Mouse (Mus musculus): ENCODE measurements around the gene Ccdc30. TPM values are rescaled to one million over a fixed set of nuclear protein-coding genes. Genes with fewer than 3 reads are reported as not detected.
"Not testable (repeated sequence)": the region's sequence is repeated elsewhere in the genome, so short reads cannot be mapped to it uniquely, and the experiment has no call there.

Gene Ccdc30
- polyA plus RNA-seq, 1 experiment from 2014 or later: 26.6 TPM

DNA sequence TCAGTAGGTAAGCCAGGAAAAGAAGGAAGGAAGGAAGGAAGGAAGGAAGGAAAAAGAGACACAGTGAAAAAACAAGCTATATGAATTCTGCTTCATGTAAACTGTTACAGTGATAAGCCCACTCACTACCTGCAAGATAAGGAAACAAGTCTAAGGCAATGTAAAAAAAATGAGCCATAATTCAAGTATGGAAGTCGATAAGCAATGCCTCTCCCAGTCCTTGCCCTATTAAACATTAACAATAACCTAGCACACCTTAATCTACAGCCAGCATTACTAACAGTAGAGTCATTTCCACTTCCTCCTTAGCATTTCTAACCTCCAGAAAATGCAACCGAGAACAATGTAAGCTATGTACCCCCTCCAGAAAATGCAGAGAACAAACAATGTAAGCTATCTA lies 130.0 kb downstream of the Ccdc30 start:
- Histone ChIP-seq H3K9me3 (ENCODE audit: control insufficient read depth, low read length) (no peaks in the 10 kb centered on the region), H3K27me3 (ENCODE audit: control insufficient read depth, insufficient read depth, low read length) (no peaks in the 10 kb centered on the region), H3K4me2 (ENCODE audit: low read depth, low read length) (no peak overlapping the region), H3K4me1 (ENCODE audit: control insufficient read depth, insufficient read depth, low read length) (no peaks in the 10 kb centered on the region), H3K36me3 (ENCODE audit: control insufficient read depth, insufficient read depth, low read length) (peaks cover 24% of the 10 kb centered on the region), H3K4me3 (ENCODE audit: low read depth, low read length) (no peak overlapping the region), H3K27ac (ENCODE audit: low read depth, low read length) (no peak overlapping the region), H3K9ac (replicated peaks; ENCODE audit: low read depth, low read length) (no peak overlapping the region)
- 79% methylated on average over 2 of the region's 2 CpGs for WGBS
- ATAC-seq (ENCODE audit: low read depth): no peak

- no peak for ATAC-seq (ENCODE audit: low read depth)
- peaks cover 26% of the 10 kb centered on the region for H3K36me3 ChIP-seq (ENCODE audit: control insufficient read depth, insufficient read depth, low read length)
- WGBS: 92% methylated on average over 1 of the region's 1 CpGs
These were observed 130.5 kb downstream of the Ccdc30 start for GRCm38 (mm10) chr4:119284861-119285260.

DNA sequence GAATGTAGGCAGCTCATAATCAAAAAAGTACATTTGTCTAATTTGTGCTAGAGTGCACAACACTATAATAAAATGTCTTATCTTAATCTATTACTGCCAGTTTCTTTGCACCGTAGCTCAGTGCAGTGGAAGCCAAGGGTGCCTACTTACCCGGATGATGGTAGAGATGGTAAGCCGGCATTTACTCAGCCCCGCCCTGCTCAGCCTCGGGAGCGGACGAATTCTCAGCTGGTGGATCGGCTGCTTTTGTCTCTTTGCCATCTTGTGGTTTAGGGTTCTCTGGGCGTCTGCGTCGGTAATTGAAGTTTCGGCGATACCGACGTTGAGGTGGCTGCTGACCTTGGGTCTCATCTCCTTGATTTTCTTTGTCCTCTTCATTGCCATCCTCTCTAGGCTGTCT lies 136.5 kb downstream of the Ccdc30 start:
- 93% methylated on average over 15 of the region's 15 CpGs for WGBS
- H3K9ac ChIP-seq (replicated peaks; ENCODE audit: low read depth, low read length); H3K4me1 ChIP-seq (ENCODE audit: control insufficient read depth, insufficient read depth, low read length); H3K4me3 ChIP-seq (ENCODE audit: low read depth, low read length); H3K4me2 ChIP-seq (ENCODE audit: low read depth, low read length); H3K27ac ChIP-seq (ENCODE audit: low read depth, low read length); ATAC-seq (ENCODE audit: low read depth); H3K9me3 ChIP-seq (ENCODE audit: control insufficient read depth, low read length); H3K27me3 ChIP-seq (ENCODE audit: control insufficient read depth, insufficient read depth, low read length): not testable (repeated sequence)
- peaks cover 62% of the 10 kb centered on the region for H3K36me3 ChIP-seq (ENCODE audit: control insufficient read depth, insufficient read depth, low read length)

More at GRCm38 (mm10) chr4:119284861-119285260, 130.5 kb downstream of the Ccdc30 start:
- Histone ChIP-seq H3K9me3 (ENCODE audit: control insufficient read depth, low read length) (no peaks in the 10 kb centered on the region), H3K4me2 (ENCODE audit: low read depth, low read length) (no peak overlapping the region), H3K9ac (replicated peaks; ENCODE audit: low read depth, low read length) (no peak overlapping the region), H3K27me3 (ENCODE audit: control insufficient read depth, insufficient read depth, low read length) (no peaks in the 10 kb centered on the region), H3K4me3 (ENCODE audit: low read depth, low read length) (no peak overlapping the region), H3K4me1 (ENCODE audit: control insufficient read depth, insufficient read depth, low read length) (no peaks in the 10 kb centered on the region), H3K27ac (ENCODE audit: low read depth, low read length) (no peak overlapping the region)

DNA sequence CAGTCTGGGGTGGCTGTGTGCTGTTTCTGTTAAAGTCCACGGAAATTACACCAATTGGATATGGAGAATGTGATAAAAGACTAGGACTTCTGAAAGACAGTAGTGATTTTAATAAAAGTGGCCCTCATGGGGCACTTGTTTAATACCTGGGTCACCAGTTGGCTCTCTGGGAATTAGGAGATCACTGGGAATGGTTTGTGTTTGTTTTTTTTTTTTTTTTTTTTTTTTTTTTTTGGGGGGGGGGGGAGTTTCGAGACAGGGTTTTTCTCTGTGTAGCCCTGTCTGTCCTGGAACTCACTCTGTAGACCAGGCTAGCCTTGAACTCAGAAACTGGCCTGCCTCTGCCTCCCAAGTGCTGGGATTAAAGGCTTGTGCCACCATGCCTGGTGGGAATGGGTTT lies 139.6 kb downstream of the Ccdc30 start:
- H3K9me3 ChIP-seq (ENCODE audit: control insufficient read depth, low read length): no peaks in the 10 kb centered on the region
- no peak for ATAC-seq (ENCODE audit: low read depth)
- peaks cover 53% of the 10 kb centered on the region for H3K36me3 ChIP-seq (ENCODE audit: control insufficient read depth, insufficient read depth, low read length)
- H3K27ac ChIP-seq (ENCODE audit: low read depth, low read length): no peak overlapping the region
- no peak overlapping the region for H3K4me3 ChIP-seq (ENCODE audit: low read depth, low read length)
- WGBS: 73% methylated on average over 2 of the region's 2 CpGs
- H3K9ac ChIP-seq (replicated peaks; ENCODE audit: low read depth, low read length): no peak overlapping the region
- H3K27me3 ChIP-seq (ENCODE audit: control insufficient read depth, insufficient read depth, low read length): no peaks in the 10 kb centered on the region
- no peaks in the 10 kb centered on the region for H3K4me1 ChIP-seq (ENCODE audit: control insufficient read depth, insufficient read depth, low read length)
- H3K4me2 ChIP-seq (ENCODE audit: low read depth, low read length): no peak overlapping the region

- Histone ChIP-seq H3K4me1 (ENCODE audit: control insufficient read depth, insufficient read depth, low read length) (no peaks in the 10 kb centered on the region), H3K4me2 (ENCODE audit: low read depth, low read length) (no peak overlapping the region), H3K9ac (replicated peaks; ENCODE audit: low read depth, low read length) (no peak overlapping the region), H3K4me3 (ENCODE audit: low read depth, low read length) (no peak overlapping the region), H3K9me3 (ENCODE audit: control insufficient read depth, low read length) (no peaks in the 10 kb centered on the region), H3K27ac (ENCODE audit: low read depth, low read length) (no peak overlapping the region), H3K36me3 (ENCODE audit: control insufficient read depth, insufficient read depth, low read length) (peaks cover 55% of the 10 kb centered on the region), H3K27me3 (ENCODE audit: control insufficient read depth, insufficient read depth, low read length) (no peaks in the 10 kb centered on the region)
- WGBS: 90% methylated on average over 2 of the region's 2 CpGs
- no peak for ATAC-seq (ENCODE audit: low read depth)
These were observed 140.1 kb downstream of the Ccdc30 start for GRCm38 (mm10) chr4:119275226-119275625.

DNA sequence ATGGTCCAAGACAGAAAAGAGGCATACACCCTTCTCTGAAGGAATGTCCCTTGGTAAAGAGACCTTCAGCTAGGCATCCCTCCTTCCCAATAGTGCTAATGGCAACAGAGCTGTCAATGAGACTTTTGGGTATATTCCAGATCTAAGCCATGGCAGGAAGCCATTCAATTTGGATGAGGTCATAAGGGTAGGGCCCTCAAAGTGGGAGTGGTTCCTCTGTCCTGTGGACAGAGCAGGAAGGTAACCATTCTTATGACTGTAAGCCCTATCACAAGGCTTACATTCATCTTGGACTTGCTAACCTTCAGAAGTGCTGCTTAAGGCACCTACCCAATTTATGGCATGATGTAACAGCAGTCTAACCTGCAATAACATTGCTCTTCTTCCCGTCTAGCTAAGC lies 140.7 kb downstream of the Ccdc30 start:
- H3K4me2 ChIP-seq (ENCODE audit: low read depth, low read length): no peak overlapping the region
- no peak for ATAC-seq (ENCODE audit: low read depth)
- H3K4me3 ChIP-seq (ENCODE audit: low read depth, low read length): no peak overlapping the region
- H3K9me3 ChIP-seq (ENCODE audit: control insufficient read depth, low read length): no peaks in the 10 kb centered on the region
- H3K4me1 ChIP-seq (ENCODE audit: control insufficient read depth, insufficient read depth, low read length): no peaks in the 10 kb centered on the region
- no peaks in the 10 kb centered on the region for H3K27me3 ChIP-seq (ENCODE audit: control insufficient read depth, insufficient read depth, low read length)
- H3K27ac ChIP-seq (ENCODE audit: low read depth, low read length): no peak overlapping the region
- H3K36me3 ChIP-seq (ENCODE audit: control insufficient read depth, insufficient read depth, low read length): peaks cover 51% of the 10 kb centered on the region
- no peak overlapping the region for H3K9ac ChIP-seq (replicated peaks; ENCODE audit: low read depth, low read length)
- 81% methylated on average over 1 of the region's 1 CpGs for WGBS

Other genes starting within 250 kb of the Ccdc30 start
- 6.1 TPM in 2 replicates for gene Zfp691, start 241.3 kb downstream of the Ccdc30 start, polyA plus RNA-seq (2014; fragmentation: Nextera tagmentation; extraction: Ambion mirVana)
- 1.1 and 1.2 TPM in 2 replicates for gene Ermap, start 225.5 kb downstream of the Ccdc30 start, polyA plus RNA-seq (2014; fragmentation: Nextera tagmentation; extraction: Ambion mirVana)
- 230 and 254 TPM in 2 replicates for gene Svbp, start 220.2 kb downstream of the Ccdc30 start, polyA plus RNA-seq (2014; fragmentation: Nextera tagmentation; extraction: Ambion mirVana)
- gene Tmem269, start 197.3 kb downstream of the Ccdc30 start, polyA plus RNA-seq (2014; fragmentation: Nextera tagmentation; extraction: Ambion mirVana): 0.78 TPM in 1 of 2 replicates, not detected in the other
- gene AU022252, start 182.8 kb downstream of the Ccdc30 start, polyA plus RNA-seq (2014; fragmentation: Nextera tagmentation; extraction: Ambion mirVana): 19.2 and 30.1 TPM in 2 replicates
- 9.1 and 15.3 TPM in 2 replicates for gene P3h1, start 182.6 kb downstream of the Ccdc30 start, polyA plus RNA-seq (2014; fragmentation: Nextera tagmentation; extraction: Ambion mirVana)
- gene Cldn19, start 160.1 kb downstream of the Ccdc30 start, polyA plus RNA-seq (2014; fragmentation: Nextera tagmentation; extraction: Ambion mirVana): 0.75 and 0.79 TPM in 2 replicates
- 976 and 994 TPM in 2 replicates for gene Ybx1, start 120.9 kb downstream of the Ccdc30 start, polyA plus RNA-seq (2014; fragmentation: Nextera tagmentation; extraction: Ambion mirVana)
- gene Ppih, start 95.0 kb downstream of the Ccdc30 start, polyA plus RNA-seq (2014; fragmentation: Nextera tagmentation; extraction: Ambion mirVana): 48.0 and 49.7 TPM in 2 replicates
- 22.4 and 27.6 TPM in 2 replicates for gene Ppcs, start 6.9 kb upstream of the Ccdc30 start, polyA plus RNA-seq (2014; fragmentation: Nextera tagmentation; extraction: Ambion mirVana)
- gene Zmynd12, start 7.3 kb upstream of the Ccdc30 start, polyA plus RNA-seq (2014; fragmentation: Nextera tagmentation; extraction: Ambion mirVana): 0.32 TPM in 1 of 2 replicates, not detected in the other
- gene Rimkla, start 77.1 kb upstream of the Ccdc30 start, polyA plus RNA-seq (2014; fragmentation: Nextera tagmentation; extraction: Ambion mirVana): 33.4 and 37.7 TPM in 2 replicates
- gene Foxj3, start 121.5 kb upstream of the Ccdc30 start, polyA plus RNA-seq (2014; fragmentation: Nextera tagmentation; extraction: Ambion mirVana): 30.7 and 37.3 TPM in 2 replicates
- gene Frg2f1, start 124.0 kb upstream of the Ccdc30 start, polyA plus RNA-seq (2014; fragmentation: Nextera tagmentation; extraction: Ambion mirVana): 10.4 and 11.1 TPM in 2 replicates
- not detected in 2 replicates for gene Guca2a, start 222.2 kb upstream of the Ccdc30 start, polyA plus RNA-seq (2014; fragmentation: Nextera tagmentation; extraction: Ambion mirVana)
- not detected in 2 replicates for gene Guca2b, start 243.4 kb upstream of the Ccdc30 start, polyA plus RNA-seq (2014; fragmentation: Nextera tagmentation; extraction: Ambion mirVana)

Measured in neural tube, embryonic 14.5 days (tissue).